Mouse (Mus musculus): Measurements from ENCODE around the gene Adipor2.
"Not testable (repeated sequence)": the region's sequence is repeated elsewhere in the genome, so short reads cannot be mapped to it uniquely, and the experiment has no call there.

Adipor2 gene

GRCm38 (mm10) chr6:119417354-119417753, at the start of gene Adipor2:
Gene Adipor2 (minus strand): TSS chr6:119417704.
- no peak for DNase-seq

- no peak for DNase-seq
Observed at GRCm38 (mm10) chr6:119466161-119466560, 48.7 kb upstream of the Adipor2 start.

- DNase-seq = no peak
Observed at GRCm38 (mm10) chr6:119460391-119460790, 42.9 kb upstream of the Adipor2 start.

GRCm38 (mm10) chr6:119459041-119459440, 41.5 kb upstream of the Adipor2 start:
- no peak for DNase-seq

GRCm38 (mm10) chr6:119458166-119458565, 40.7 kb upstream of the Adipor2 start:
- no peak for DNase-seq

GRCm38 (mm10) chr6:119451981-119452499, 34.5 kb upstream of the Adipor2 start:
- DNase-seq = peak; percentile 32 to 58

- DNase-seq = no peak
Observed at GRCm38 (mm10) chr6:119450965-119451943, 33.8 kb upstream of the Adipor2 start.

GRCm38 (mm10) chr6:119449060-119449499, 31.6 kb upstream of the Adipor2 start:
- DNase-seq = peak; percentile 28 to 43

GRCm38 (mm10) chr6:119448321-119449059, 31.0 kb upstream of the Adipor2 start:
- no peak for DNase-seq

- no peak for DNase-seq
Observed at GRCm38 (mm10) chr6:119445671-119446607, 28.4 kb upstream of the Adipor2 start.

- DNase-seq = peak; percentile 82
Observed at GRCm38 (mm10) chr6:119443742-119444645, 26.5 kb upstream of the Adipor2 start.

- DNase-seq = not testable (repeated sequence)
Observed at GRCm38 (mm10) chr6:119442729-119443128, 25.2 kb upstream of the Adipor2 start.

- no peak for DNase-seq
Observed at GRCm38 (mm10) chr6:119437894-119438761, 20.6 kb upstream of the Adipor2 start.

- no peak for DNase-seq
Observed at GRCm38 (mm10) chr6:119434394-119434793, 16.9 kb upstream of the Adipor2 start.

GRCm38 (mm10) chr6:119431751-119432324, 14.3 kb upstream of the Adipor2 start:
- DNase-seq = no peak

- peak; percentile 54 to 73 for DNase-seq
Observed at GRCm38 (mm10) chr6:119430508-119430907, 13.0 kb upstream of the Adipor2 start.

GRCm38 (mm10) chr6:119429311-119429710, 11.8 kb upstream of the Adipor2 start:
- DNase-seq = no peak

GRCm38 (mm10) chr6:119428611-119429010, 11.1 kb upstream of the Adipor2 start:
- no peak for DNase-seq

GRCm38 (mm10) chr6:119421001-119421400, 3.5 kb upstream of the Adipor2 start:
- DNase-seq = no peak

GRCm38 (mm10) chr6:119420357-119420756, 2.9 kb upstream of the Adipor2 start:
- no peak for DNase-seq
